Comparison of ENCODE assay signal across 10 mouse cellular contexts in genomic region chr4:72469236-72469875, GRCm38 (mm10).
DNase-seq lines count a peak whose midpoint lies in the region; ATAC-seq and TF ChIP-seq lines count a peak whose summit lies in the region.
"Had no signal": no experiment of that assay in that cellular context is flagged by ENCODE, and none has a peak within 500 bp of the region (broad histone marks: within the 10 kb centered on the region; RNA-seq: fewer than 3 reads in every experiment).

No protein-coding gene starts in this region.

- 28% methylated on average over 1 of the region's 1 CpGs for WGBS in lung, embryonic 14.5 days

- intact Hi-C loops in gastrocnemius, postnatal 14 days (cut with DNase I; ENCODE audit: low total_unique reads), result no loop called here
- intact Hi-C loops in gastrocnemius, postnatal 36 days (cut with DNase I), result no loop called here

- no peak for ATAC-seq in lung, embryonic 14.5 days (ENCODE audit: insufficient read depth)
- no peak for ATAC-seq in frontal cortex, adult (ENCODE audit: low TSS enrichment)

- peak; percentile 25 for DNase-seq in gastrocnemius, postnatal 14 days
- DNase-seq in gastrocnemius, postnatal 36 days, result no peak
- DNase-seq in lung, embryonic 14.5 days, result peak; percentile 73
- no peak for DNase-seq in lung, postnatal 4 days
- peak; percentile 4 for DNase-seq in cerebellum, adult 9-11 months
- DNase-seq in lung, postnatal 36 days, result peak; percentile 1
- DNase-seq: adrenal gland, postnatal 36 days had no signal

- H3K4me3 ChIP-seq in lung, embryonic 14.5 days (ENCODE audit: low read depth, low read length), result no peak overlapping the region
- H3K4me3 ChIP-seq: heart, embryonic 15.5 days; lung, embryonic 15.5 days had no signal

- H3K27me3 ChIP-seq in lung, embryonic 14.5 days (ENCODE audit: insufficient read depth, low read length), result no peaks in the 10 kb centered on the region
- H3K27me3 ChIP-seq: heart, embryonic 15.5 days; lung, embryonic 15.5 days had no signal

- H3K27ac ChIP-seq in lung, embryonic 14.5 days (ENCODE audit: low read depth), result no peak overlapping the region
- H3K27ac ChIP-seq: heart, embryonic 15.5 days; lung, embryonic 15.5 days had no signal

- no peak overlapping the region for H3K4me2 ChIP-seq in lung, embryonic 14.5 days
- H3K4me2 ChIP-seq: heart, embryonic 15.5 days; lung, embryonic 15.5 days had no signal

- H3K9me3 ChIP-seq in lung, embryonic 14.5 days (ENCODE audit: low read depth, low read length), result no peaks in the 10 kb centered on the region
- H3K9me3 ChIP-seq: heart, embryonic 15.5 days; lung, embryonic 15.5 days had no signal

- no peaks in the 10 kb centered on the region for H3K4me1 ChIP-seq in lung, embryonic 14.5 days (ENCODE audit: insufficient read depth)
- H3K4me1 ChIP-seq: heart, embryonic 15.5 days; lung, embryonic 15.5 days had no signal

- no peaks in the 10 kb centered on the region for H3K36me3 ChIP-seq in lung, embryonic 14.5 days (ENCODE audit: insufficient read depth)
- H3K36me3 ChIP-seq: heart, embryonic 15.5 days; lung, embryonic 15.5 days had no signal

- no peak overlapping the region for H3K9ac ChIP-seq in lung, embryonic 14.5 days
- H3K9ac ChIP-seq: heart, embryonic 15.5 days; lung, embryonic 15.5 days had no signal

- no peak for TF ChIP-seq CTCF in lung, embryonic 14.5 days (IDR thresholded peaks at IDR 0.05; ENCODE audit: low read depth)

Comparison
In these comparisons a context has a peak if more than half of its experiments do, and no peak if none do; other contexts are left out.
1. DNase-seq: peak in gastrocnemius, postnatal 14 days (single experiment), lung, embryonic 14.5 days (single experiment), cerebellum, adult 9-11 months (single experiment) and lung, postnatal 36 days (single experiment); none in gastrocnemius, postnatal 36 days (0 of 2) and lung, postnatal 4 days (0 of 2).